ENCODE assay signal across 8 mouse cellular contexts in genomic region chr2:156547123-156547891, GRCm38 (mm10). TPM values are rescaled to one million over a fixed set of nuclear protein-coding genes. Genes with fewer than 3 reads are reported as not detected.
DNase-seq lines count a peak whose midpoint lies in the region; ATAC-seq lines count a peak whose summit lies in the region.

TSS of gene Aar2 (plus strand) at chr2:156547584.

- peak within 1 kb of the TSS; percentile 66 for H3K9ac ChIP-seq in hindbrain, embryonic 11.5 days (ENCODE audit: low read depth, low read length)

- H3K36me3 ChIP-seq in hindbrain, embryonic 11.5 days (ENCODE audit: control insufficient read depth, insufficient read depth, low read length) = no peaks in the 10 kb centered on the region

- H3K4me2 ChIP-seq in hindbrain, embryonic 11.5 days (replicated peaks; ENCODE audit: low read depth, low read length) = peak within 1 kb of the TSS; percentile 65

- H3K4me1 ChIP-seq in hindbrain, embryonic 11.5 days (replicated peaks; ENCODE audit: control insufficient read depth, insufficient read depth, low read length) = peaks cover 3% of the 10 kb centered on the region; the same call in 1 of the 2 replicates

- WGBS in hindbrain, embryonic 11.5 days = 7% methylated on average over 39 of the region's 39 CpGs

- ATAC-seq in hindbrain, embryonic 11.5 days (ENCODE audit: low FRiP score) = no peak

- no peak within 1 kb of the TSS for H3K27ac ChIP-seq in hindbrain, embryonic 11.5 days (ENCODE audit: low read depth, low read length)

- H3K4me3 ChIP-seq in hindbrain, embryonic 11.5 days (ENCODE audit: low read depth, low read length) = peak within 1 kb of the TSS; percentile 74

- DNase-seq in Muller cell, postnatal 12 days (ENCODE audit: inconsistent ontology term) = peak; percentile 76
- DNase-seq in cerebellum, adult 9-11 months = peak; percentile 75
- DNase-seq in frontal cortex, adult 2 months (ENCODE audit: extremely low spot score in 1 of 2, low spot score in 1 of 2) = peak in 1 of 2 experiments; percentile 83
- peak; percentile 90 for DNase-seq in hindbrain, embryonic 11.5 days (ENCODE audit: low spot score)
- DNase-seq in layer of hippocampus, postnatal 10 days (ENCODE audit: low spot score in 2 of 2) = peak; percentile 91
- peak; percentile 85 for DNase-seq in lung, postnatal 14 days
- peak; percentile 71 for DNase-seq in retina, adult 2 months (ENCODE audit: low read depth, low spot score)
- DNase-seq in thymus, postnatal 4 days = peak; percentile 90

- H3K9me3 ChIP-seq in hindbrain, embryonic 11.5 days (ENCODE audit: control insufficient read depth, low read length) = no peaks in the 10 kb centered on the region

- H3K27me3 ChIP-seq in hindbrain, embryonic 11.5 days (ENCODE audit: control insufficient read depth, insufficient read depth, low read length) = no peaks in the 10 kb centered on the region

RNA-seq across cellular contexts. Expression of gene Aar2, which starts in this region (rescaled TPM):
- polyA plus RNA-seq in frontal cortex, adult 2 months (2012; rRNA removed) = 31.9 and 33.2 TPM in 2 replicates
- polyA plus RNA-seq in hindbrain, embryonic 11.5 days (2014; fragmentation: Nextera tagmentation; extraction: Ambion mirVana) = 44.4 and 49.1 TPM in 2 replicates
- 10 to 100 TPM; 30.4 to 33.5 TPM for total RNA-seq in layer of hippocampus, postnatal 10 days (2021)
